Mouse (Mus musculus): ENCODE measurements at regions not wholly inside any gene's neighbourhood (a gene's known extent, or its start where the extent isn't known, plus 50 kb on each side); places are given as distances from the start of the nearest gene placed in this dataset.

DNA sequence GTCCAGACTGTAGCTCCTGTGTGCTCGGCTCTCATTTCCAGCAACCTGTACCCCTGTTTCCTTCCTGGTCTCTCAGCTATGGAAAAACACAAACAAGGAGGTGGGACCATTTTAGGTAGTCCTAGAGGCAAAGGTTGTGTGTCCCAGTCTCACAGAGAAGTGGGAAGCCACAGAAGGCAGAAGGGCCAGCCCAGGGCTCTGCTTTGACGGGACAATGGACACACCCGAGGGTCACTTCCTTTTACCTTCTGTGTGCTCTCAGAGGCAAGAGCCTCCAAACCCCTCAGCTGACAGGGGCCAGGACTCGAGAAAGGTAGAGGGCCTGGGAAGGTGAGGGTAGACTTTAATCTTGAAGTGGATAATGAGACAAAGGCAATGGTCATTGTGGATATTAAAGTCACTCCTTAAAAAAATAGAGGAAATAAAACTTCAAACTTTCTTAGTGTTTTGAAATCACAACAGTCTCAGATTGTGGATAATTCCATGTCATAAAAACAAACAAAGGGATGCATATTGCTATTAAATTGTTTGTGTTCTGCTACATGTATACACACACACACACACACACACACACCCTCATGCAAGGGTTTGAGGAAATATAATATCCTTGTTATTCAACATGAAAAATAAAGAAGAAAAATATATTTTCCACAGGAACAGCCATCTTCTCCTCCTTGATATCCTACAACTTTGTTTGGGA lies 195.6 kb upstream of the Spdye4c start:
- no peak for DNase-seq (ENCODE audit: low spot score)

DNA sequence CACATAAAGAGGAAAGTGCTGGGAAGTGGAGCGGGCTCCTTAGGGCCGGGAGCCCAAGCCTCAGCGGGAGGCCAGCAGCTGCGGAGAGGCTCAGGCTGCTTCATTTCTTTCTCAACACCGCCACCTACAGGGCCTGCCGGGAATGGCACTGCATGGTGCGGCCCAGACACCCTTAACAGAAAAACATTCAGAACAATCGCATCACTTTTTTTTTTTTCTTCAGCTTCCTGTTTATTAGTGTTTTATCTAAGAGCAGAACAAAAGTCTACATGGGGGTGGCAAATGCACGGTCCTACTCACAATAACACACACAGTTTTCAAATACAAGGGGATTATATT lies 195.0 kb upstream of the Spdye4c start:
- DNase-seq (ENCODE audit: low spot score), result peak; percentile 64

DNA sequence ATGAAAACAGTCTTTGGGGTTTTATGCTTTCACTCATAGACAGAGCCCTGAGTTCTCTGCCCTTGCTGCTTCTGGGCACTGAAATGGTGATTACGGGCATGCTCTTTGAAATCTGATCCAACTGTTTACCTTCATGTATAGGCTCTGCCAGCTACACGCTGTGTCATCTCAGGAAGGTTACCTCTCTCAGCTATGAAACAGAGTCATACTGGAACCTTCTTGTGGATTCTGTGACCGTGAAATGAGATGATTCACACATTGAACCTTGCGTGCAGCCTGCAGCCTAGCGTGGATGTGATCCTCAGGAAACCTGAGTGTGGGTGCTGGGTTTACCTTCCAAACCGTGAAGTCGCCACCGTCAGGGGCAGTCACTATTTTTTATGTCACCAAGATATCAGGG lies 189.7 kb upstream of the Spdye4c start:
- DNase-seq (ENCODE audit: low spot score), result no peak

DNA sequence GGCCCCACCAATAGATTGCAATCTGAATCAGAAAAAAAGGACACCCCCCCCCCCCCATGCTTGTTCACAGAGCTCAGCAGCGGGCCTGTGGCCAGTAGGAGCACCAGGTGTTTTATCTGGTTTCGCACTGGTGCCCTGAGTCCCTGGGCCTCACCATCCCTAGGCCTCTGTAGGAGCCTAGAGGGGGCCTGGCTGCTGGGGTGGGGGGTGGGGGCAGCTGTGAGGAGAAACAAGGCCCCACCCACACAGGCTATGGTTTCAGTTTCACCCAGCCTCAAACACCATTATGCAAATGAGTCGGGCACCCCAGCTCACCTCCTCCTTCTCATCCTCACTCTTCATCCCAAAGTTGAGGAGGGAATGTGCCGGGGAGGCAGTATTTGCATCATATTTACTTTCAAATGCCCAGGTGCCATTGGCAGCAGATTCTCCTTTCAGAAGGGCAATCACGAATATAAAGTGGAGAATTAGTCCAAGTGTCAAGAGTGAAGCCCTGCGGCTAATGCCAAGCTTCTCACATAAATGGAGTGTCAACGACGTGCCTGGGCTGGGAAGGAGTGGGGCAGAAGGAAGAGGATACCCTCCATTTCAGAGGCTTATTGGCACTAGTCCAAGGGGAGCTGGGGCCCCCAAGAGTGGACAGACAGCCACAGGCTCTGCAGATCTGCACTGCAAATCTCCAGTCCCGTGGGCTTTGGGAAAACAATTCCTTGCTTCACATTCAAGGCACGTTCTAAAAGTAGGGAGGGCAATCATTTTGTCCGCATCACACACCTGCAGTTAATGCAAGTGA lies 187.7 kb upstream of the Spdye4c start:
- no peak for DNase-seq (ENCODE audit: low spot score)

DNA sequence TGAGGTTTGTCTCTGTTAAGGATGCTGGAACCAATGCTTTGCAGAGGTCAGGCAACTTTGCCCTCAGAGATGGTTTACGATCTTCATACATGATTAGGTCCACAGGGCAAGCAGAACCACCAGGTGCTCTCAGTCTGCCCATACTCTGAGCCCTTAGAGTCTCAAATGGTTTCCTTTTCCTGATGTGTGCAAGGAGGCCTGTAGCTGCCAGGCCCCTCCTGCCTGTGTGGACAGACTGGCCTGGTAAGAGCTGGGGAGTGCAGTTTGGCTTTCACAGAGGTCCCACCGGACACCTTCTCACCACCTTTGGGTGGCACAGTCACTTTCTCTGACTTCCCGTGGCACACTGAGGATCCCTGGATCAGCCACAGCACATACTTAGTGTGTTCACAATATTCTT lies 186.6 kb upstream of the Spdye4c start:
- DNase-seq (ENCODE audit: low spot score), result no peak

DNA sequence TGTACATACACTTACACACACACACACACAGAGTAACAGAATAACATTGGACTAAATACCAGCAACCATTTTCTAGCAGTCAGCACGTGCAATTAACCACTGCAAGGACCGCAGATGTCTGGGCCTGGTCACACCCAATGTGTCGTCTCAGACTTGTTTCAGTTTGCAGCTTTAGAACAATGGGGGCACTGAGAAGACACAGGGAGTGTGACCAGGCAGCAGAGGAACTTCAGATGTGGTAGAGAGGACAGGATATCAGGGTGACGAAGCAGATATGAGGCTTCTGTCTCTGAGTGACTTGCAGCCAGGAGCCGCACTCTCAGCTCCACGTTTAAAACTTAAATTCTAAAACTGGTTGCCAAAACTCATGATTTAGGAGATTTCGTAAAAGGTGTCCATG lies 183.9 kb upstream of the Spdye4c start:
- DNase-seq (ENCODE audit: low spot score), result no peak

DNA sequence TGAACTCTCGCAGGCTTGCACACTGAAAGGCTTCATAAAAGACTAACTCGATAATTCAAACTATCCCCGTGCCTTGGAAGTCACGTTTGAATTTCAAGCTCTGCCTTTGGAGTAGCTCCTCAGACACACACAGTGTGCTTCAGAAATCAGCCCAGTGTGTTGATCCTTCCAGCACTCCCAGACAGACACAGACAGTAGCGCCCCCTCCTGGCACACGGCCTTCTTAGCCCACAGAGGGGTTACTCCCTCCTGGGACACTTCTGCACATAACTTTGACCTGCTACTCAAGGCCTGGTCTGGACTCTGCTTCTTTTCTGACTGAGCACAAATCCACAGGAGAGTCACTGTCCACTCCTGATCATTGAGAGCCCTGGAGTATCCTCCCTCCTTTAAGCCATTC lies 182.3 kb upstream of the Spdye4c start:
- DNase-seq (ENCODE audit: low spot score), result no peak

DNA sequence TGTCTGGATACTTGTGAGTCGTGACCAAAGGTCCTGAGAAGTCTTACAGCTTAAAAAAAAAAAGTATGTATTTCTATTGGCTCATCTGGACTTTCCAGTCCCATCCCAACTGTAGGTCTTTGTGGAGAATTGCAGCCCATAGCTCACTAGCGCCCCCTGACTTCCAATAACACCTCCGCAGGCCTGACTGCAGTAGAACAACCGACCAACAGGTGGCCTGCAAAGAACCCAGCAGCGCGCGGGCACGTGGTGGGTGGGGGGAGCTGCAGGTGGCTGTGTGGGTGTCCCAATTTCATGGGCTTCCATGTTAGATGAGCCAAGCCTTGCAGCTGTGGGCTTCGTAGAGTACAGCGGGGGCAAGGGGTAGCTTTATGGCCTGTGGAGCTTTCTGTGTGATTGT lies 178.7 kb upstream of the Spdye4c start:
- peak; percentile 40 for DNase-seq (ENCODE audit: low spot score)

DNA sequence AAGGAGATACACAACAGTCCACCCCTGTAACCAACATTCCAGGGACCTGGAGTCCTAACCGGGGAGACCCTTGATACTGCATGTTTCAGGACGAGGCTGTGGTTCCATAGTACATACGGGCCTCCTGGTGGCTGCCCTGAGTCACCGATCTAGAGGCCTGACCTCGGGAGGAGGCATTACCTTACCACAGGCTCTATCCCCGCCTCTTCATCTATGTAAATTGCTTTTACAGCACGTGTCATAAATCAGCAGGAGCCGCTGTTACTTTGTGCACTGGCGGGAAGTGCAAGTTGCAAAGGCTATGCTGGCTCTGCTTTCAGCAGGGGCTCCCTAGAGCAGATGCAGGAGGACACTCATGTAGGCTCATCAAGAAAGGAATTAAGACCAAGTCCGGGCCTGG lies 178.0 kb upstream of the Spdye4c start:
- no peak for DNase-seq (ENCODE audit: low spot score)

DNA sequence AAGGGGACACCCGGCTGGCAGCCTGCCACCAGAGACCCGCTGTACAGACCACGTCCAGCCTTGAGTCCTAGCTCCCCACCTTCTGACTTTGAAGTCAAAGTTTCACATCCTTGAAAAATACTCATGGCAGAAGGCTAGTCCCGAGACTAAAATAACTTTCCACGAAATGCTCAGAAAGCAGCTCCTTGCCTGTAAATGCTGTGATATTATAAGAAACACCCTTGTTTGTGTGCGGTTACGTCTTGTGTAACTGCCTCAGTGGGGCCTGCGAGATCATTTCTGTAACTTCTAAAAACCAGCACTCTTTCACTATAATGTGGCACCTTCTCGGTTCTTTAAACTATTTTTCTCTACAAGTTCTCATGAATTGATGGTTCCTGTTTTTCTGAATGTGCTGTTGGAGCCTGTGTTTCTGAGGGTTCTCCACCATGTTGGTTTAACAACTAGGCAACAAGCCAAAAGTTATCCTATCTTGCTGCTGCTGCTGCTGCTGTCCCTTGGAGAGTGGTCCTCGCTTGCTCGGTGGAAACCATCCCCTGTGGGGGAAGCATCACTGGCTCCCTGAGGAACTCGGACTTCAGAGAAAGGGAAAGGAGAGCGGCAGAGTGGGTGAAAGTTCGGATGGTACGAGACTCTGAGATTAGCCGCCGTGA lies 176.3 kb upstream of the Spdye4c start:
- DNase-seq (ENCODE audit: low spot score), result no peak

DNA sequence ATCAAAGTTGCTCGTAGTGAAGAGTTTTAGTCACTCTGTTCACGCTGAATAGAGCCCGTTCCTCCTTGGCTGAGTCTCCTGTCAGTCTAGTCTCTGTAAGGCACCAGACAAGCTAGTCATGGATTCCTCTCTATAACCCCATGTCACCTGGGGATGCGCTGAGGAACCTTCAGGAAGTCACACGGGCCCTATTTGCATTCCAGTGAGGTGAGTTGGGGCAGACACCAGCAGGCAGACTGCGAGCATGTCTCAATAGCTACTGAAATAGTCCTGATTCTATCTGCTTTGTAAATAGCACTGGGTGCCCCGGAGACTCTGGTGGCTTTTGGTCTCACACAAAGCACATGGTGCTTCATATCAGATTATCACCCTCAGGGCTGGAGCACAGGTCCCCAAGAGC lies 174.6 kb upstream of the Spdye4c start:
- DNase-seq (ENCODE audit: low spot score), result no peak

DNA sequence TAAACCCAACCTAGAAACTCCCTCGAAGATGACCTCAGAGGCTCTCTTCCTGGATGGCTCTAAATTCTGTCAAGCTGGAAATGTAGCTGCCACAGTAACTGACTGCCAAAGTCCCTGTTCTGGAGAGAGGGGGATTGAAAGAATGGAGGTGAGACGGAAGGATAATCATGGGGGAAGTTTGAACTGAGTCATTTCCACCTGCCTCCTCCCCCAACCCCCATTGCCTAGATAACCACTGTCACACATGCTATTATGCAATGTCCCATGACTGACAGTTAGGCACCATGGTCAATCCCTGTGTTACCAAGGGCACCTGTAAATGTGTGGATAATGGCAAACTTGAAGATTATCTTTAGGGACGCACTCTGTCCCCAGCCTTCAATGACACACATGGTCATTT lies 172.0 kb upstream of the Spdye4c start:
- DNase-seq (ENCODE audit: low spot score), result no peak

DNA sequence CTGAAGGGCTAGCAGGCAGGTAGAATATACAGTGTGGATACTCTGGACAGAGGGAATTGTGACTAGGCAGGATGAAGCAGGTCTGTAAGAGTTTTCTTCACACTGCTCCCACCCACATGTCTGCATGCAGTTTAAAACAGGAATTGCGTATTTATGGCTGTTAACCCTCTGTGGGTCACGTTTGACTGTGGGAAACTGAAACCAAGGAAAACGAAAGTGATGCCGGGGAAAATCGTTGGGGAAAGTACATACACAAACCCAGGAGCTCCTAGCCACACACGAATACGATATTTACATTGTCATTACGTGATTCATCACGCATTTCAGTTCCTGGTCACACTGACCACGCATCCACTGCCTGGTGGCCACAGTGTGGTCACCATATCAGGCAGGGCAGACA lies 170.6 kb upstream of the Spdye4c start:
- no peak for DNase-seq (ENCODE audit: low spot score)

DNA sequence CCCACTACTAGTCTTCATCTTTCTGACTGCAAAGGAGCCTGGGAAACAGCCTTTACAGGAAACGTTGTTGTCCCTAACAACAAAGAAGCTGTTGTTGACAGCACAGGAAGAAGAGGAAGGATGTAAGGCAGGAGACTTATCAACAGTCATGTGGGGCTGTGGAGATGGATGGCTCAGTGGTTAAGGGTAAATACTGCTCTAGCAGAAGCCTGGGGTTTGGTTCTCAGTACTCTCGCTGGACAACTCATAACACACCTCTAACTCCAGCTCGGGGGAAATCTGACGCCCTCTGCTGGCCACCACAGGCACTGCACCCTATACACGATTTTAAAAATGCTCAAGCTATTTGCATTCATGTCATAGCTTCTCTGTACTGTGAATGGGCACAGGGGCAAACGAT lies 168.3 kb upstream of the Spdye4c start:
- no peak for DNase-seq (ENCODE audit: low spot score)

DNA sequence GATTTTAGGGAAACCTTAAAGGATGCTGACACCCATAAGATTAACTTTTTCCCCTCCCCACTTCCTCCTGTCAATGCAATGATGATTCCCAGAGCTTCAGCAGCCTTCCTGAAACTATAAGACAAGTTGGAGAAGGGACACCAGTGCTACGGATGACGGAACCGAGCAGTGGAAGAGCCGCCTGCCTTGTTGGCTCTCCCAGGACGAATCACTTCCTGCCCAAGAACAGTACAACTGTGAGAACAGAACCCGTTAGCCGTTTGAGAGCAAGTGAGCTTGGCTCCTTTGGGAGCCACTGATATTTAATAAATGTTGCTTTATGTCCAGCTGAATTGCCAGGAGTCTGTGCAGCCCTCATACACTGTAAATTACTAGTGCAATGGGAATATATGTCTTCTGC lies 166.8 kb upstream of the Spdye4c start:
- DNase-seq (ENCODE audit: low spot score), result no peak

DNA sequence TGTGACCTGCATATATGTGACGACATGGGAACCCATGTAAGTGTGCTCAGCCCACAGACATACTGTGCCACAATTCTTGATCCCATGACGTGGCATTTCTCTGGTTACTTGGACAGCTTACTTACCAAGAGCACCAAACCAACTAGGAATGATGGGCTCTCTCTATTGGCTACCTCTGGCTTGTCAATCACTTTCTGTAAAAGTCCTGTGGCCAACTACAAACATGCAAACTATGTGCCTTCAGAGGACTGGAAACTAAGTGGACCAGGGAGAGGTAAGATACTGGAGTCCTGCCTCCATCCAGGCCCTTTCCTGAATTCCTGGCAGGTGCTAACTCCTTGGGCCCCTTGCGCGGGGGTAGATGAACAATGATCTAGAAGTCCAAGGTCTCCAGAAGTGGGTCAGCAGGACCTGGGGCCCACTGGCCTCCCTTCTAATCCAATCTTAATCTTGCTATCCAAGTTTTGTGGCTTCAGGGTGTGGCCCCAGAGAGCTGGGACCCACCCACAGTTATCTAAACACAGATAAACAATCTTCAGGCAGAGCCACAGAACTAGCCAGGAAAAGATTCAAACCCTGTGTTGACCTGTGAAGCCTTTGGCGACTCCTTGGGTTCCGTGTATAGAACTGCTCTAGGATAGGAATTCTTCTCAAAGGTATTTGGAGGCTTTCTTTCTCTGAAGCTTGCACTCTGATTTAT lies 163.7 kb upstream of the Spdye4c start:
- no peak for DNase-seq (ENCODE audit: low spot score)

DNA sequence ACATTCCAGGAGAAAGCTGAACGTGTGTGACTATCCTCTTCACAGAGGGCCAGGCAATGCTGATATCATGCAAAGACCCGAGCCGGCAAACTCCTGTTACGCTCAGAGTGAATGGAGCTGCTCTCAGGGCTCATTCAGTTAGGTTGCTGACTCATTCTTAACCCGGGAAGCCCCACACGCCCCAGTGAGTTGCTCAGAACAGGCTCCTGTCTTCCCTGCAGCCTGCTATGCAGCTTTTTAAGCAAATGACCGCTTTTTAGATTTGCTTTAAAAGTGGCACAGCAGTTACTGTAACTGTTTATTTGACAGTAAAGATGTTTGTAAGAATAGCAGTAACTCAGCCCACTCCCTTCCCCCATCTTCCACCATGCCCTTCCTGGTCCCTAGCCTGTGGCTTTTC lies 162.9 kb upstream of the Spdye4c start:
- DNase-seq (ENCODE audit: low spot score), result no peak

DNA sequence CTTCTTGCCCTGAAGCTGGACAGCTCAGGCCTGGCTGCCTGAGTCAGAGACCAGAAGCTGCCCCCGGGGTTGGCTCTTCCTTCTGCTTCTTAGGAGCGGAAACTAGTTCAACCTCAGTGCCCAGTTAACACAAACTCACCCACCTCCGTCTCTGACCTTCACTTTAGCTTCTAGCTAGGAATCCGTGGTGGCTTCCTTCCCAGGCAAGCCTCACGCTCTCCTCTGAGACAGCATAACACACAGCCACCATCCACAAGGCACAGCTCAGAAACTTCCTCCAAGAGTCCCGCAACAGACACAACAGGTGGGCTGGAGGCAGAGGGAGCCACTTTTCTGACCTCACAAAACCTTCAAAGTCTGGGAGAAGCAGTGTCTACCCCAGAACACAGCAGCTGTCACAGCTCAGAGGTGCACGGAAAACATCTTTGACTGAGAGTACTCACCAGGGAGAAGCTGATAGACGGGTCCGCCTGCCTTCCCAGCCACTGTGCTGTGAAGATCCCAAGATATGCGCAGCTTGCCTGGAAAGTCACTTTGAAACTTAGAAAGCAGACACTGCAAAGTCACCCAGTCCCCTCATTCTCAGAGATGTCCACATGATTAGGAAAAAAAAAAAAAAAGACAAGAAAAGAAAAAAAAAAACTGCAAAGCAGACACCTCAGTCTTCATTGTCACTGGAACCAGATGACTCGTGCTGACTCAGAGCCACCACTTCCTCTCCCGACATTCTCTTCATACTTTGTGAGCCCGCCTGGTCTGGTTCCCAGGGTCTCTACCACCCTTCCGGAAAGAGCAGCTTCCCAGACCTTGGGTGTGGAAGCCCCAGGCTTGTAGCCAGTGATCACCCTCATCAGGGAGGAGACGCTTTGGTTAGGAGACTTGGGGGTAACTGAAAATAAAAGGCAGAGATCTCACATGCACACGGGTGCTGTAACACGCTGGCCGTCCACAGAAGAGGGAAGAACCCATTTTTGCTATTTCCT lies 162.1 kb upstream of the Spdye4c start:
- DNase-seq (ENCODE audit: low spot score), result no peak

DNA sequence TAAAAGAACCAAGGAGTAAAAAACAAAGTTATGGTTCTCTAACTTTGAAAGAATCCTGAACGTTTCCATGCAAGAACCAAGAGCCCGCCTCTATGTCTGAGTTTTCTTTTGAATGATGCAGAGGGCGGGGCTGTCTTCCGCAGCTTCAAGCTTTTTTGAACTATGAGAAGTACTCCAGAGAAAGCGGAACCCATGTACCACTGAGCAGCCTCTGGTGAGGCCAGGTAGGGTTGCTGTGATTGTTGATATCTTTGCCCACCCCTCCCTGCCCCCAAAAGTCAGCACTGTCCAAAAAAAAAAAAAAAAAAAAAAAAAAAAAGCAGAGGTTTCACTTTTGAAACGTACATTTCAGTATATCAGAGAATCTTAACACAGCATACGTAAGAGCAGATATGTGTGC lies 161.2 kb upstream of the Spdye4c start:
- no peak for DNase-seq (ENCODE audit: low spot score)

DNA sequence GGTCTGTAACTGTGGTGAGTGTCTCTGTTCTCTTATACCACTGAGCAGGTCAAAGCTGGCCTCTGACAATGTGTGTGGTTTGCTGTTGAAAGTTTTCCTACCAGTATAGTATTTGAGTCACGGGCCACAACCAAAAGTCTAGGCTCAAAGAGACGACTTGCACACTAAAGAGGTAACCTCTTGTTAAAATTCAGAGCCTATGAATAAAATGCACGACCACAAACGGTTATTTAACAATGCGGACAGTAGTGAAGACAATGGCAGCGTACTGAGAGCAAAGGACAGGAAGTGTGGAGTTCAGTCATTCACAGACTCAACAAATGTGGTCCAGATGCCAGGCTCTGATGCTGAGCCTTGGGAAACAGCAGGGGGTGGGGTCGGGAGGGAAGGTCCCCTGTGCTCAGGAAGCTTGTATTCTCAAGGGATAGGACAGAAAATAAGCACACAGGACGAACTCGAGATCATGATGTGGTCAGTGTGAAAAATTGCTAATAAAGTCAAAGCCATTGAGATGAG lies 160.2 kb upstream of the Spdye4c start:
- no peak for DNase-seq (ENCODE audit: low spot score)

DNA sequence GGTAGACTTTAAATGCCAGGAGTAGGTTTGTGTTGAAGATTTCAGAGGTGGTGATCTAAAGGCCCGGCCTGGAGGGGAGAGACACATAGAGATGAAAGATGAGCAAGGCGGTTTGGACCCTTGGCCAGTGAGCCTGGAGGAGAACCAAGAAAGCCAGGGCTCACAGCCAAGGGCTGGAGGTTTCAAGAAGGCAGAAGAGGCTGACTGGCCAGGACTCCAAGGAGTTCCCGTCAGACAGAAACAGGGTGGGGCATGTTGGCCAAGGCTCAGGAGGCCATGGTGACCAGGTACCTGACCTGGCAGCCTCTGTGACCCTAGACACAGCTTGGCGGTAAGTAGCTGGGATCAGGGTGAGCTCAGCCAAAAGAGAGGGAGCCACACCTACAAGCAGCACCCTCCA lies 159.3 kb upstream of the Spdye4c start:
- no peak for DNase-seq (ENCODE audit: low spot score)
